8 mouse cellular contexts compared by ENCODE assay signal in genomic region chr9:50603189-50603997, GRCm38 (mm10). TPM values are rescaled to one million over a fixed set of nuclear protein-coding genes. Genes with fewer than 3 reads are reported as not detected.
A peak's percentile ranks its signal among the peaks of the same experiment; 100 is the strongest.
DNase-seq lines count a peak whose midpoint lies in the region; ATAC-seq and TF ChIP-seq lines count a peak whose summit lies in the region.

Gene Sdhd, minus strand, starts transcription at chr9:50603812.
Gene Timm8b, plus strand, starts transcription at chr9:50603910.

- TF ChIP-seq POLR2A in ES-Bruce4 (IDR thresholded peaks at IDR 0.05; ENCODE audit: insufficient read depth, low read length), result peak; percentile 84

- peak; percentile 97 for ATAC-seq in cerebellum, adult (ENCODE audit: insufficient number of reproducible peaks, low FRiP score, low TSS enrichment)
- ATAC-seq in forebrain, embryonic 13.5 days, result peak; percentile 98
- ATAC-seq in liver, postnatal 0 days, result peak; percentile 97
- peak; percentile 98 for ATAC-seq in neural tube, embryonic 14.5 days (ENCODE audit: low read depth)

- DNase-seq in heart, postnatal 10 days, result peak; percentile 96
- DNase-seq in large intestine, adult 2 months (ENCODE audit: low read depth, low spot score), result peak; percentile 94
- peak; percentile 93 for DNase-seq in liver, postnatal 0 days
- DNase-seq in testis, postnatal 10 days (ENCODE audit: low spot score), result peak; percentile 91

- H3K4me3 ChIP-seq in ES-Bruce4 (ENCODE audit: low read depth, low read length), result peak within 1 kb of the TSS; percentile 90
- H3K4me3 ChIP-seq in forebrain, embryonic 13.5 days, result peak within 1 kb of the TSS; percentile 86
- H3K4me3 ChIP-seq in liver, postnatal 0 days (ENCODE audit: low read depth, low read length), result peak within 1 kb of the TSS; percentile 92
- H3K4me3 ChIP-seq in neural tube, embryonic 14.5 days (ENCODE audit: low read depth, low read length), result peak within 1 kb of the TSS; percentile 86

- no peak within 1 kb of the TSS for H3K27ac ChIP-seq in ES-Bruce4 (ENCODE audit: insufficient read depth, low read length)
- H3K27ac ChIP-seq in forebrain, embryonic 13.5 days, result peak within 1 kb of the TSS; percentile 82
- H3K27ac ChIP-seq in liver, postnatal 0 days (ENCODE audit: low read depth), result peak within 1 kb of the TSS; percentile 86
- H3K27ac ChIP-seq in neural tube, embryonic 14.5 days (ENCODE audit: low read depth, low read length), result peak within 1 kb of the TSS; percentile 75

- no peak for TF ChIP-seq CTCF in ES-Bruce4 (IDR thresholded peaks at IDR 0.05; ENCODE audit: low read depth, low read length)
- no peak for TF ChIP-seq CTCF in liver, postnatal 0 days (IDR thresholded peaks at IDR 0.05; ENCODE audit: low read depth)

- peak within 1 kb of the TSS; percentile 77 for H3K4me2 ChIP-seq in forebrain, embryonic 13.5 days
- peak within 1 kb of the TSS; percentile 92 for H3K4me2 ChIP-seq in liver, postnatal 0 days (ENCODE audit: low read depth, low read length)
- H3K4me2 ChIP-seq in neural tube, embryonic 14.5 days (ENCODE audit: low read depth, low read length), result peak within 1 kb of the TSS; percentile 93

- peak; percentile 27; the same call in 1 of the 2 replicates for TF ChIP-seq EP300 in ES-Bruce4 (IDR thresholded peaks at IDR 0.05; ENCODE audit: insufficient read depth, low read depth, low read length)
- TF ChIP-seq EP300 in liver, postnatal 0 days (IDR thresholded peaks at IDR 0.05; ENCODE audit: low read depth), result no peak

- H3K9ac ChIP-seq in ES-Bruce4 (ENCODE audit: low read depth, poor library complexity, severe bottlenecking), result peak within 1 kb of the TSS; percentile 43
- peak within 1 kb of the TSS; percentile 89 for H3K9ac ChIP-seq in forebrain, embryonic 13.5 days
- H3K9ac ChIP-seq in liver, postnatal 0 days (replicated peaks), result peak within 1 kb of the TSS; percentile 93
- peak within 1 kb of the TSS; percentile 64 for H3K9ac ChIP-seq in neural tube, embryonic 14.5 days (replicated peaks; ENCODE audit: low read depth, low read length)

- no peaks in the 10 kb centered on the region for H3K4me1 ChIP-seq in ES-Bruce4 (ENCODE audit: control insufficient read depth, insufficient read depth, low read length)
- H3K4me1 ChIP-seq in forebrain, embryonic 13.5 days, result peaks cover 25% of the 10 kb centered on the region
- H3K4me1 ChIP-seq in liver, postnatal 0 days (ENCODE audit: insufficient read depth), result peaks cover 27% of the 10 kb centered on the region
- peaks cover 18% of the 10 kb centered on the region for H3K4me1 ChIP-seq in neural tube, embryonic 14.5 days (ENCODE audit: control insufficient read depth, insufficient read depth, low read length)

- intact Hi-C loops in heart, postnatal 10 days (cut with DNase I), result loop anchor here (5.0 kb wide), 2 partner anchors 141 to 164 kb away; partner anchors contain the start of gene Fdxacb1

- H3K36me3 ChIP-seq in ES-Bruce4 (ENCODE audit: control insufficient read depth, insufficient read depth, low read length, poor library complexity, severe bottlenecking), result peaks cover 26% of the 10 kb centered on the region
- peaks cover 49% of the 10 kb centered on the region for H3K36me3 ChIP-seq in forebrain, embryonic 13.5 days (ENCODE audit: poor library complexity, severe bottlenecking)
- H3K36me3 ChIP-seq in liver, postnatal 0 days (replicated peaks; ENCODE audit: insufficient read depth, low read length), result peaks cover 34% of the 10 kb centered on the region
- H3K36me3 ChIP-seq in neural tube, embryonic 14.5 days (ENCODE audit: control insufficient read depth, insufficient read depth, low read length), result peaks cover 30% of the 10 kb centered on the region

- H3K27me3 ChIP-seq in ES-Bruce4 (ENCODE audit: control insufficient read depth, insufficient read depth, low read length, poor library complexity, severe bottlenecking), result no peaks in the 10 kb centered on the region
- no peaks in the 10 kb centered on the region for H3K27me3 ChIP-seq in forebrain, embryonic 13.5 days
- H3K27me3 ChIP-seq in liver, postnatal 0 days (ENCODE audit: insufficient read depth, low read length), result no peaks in the 10 kb centered on the region
- H3K27me3 ChIP-seq in neural tube, embryonic 14.5 days (ENCODE audit: control insufficient read depth, insufficient read depth, low read length), result no peaks in the 10 kb centered on the region

- 1% methylated on average over 48 of the region's 48 CpGs for WGBS in forebrain, embryonic 13.5 days
- WGBS in large intestine, adult 2 months, result under 1% methylated on average over 48 of the region's 48 CpGs
- WGBS in liver, postnatal 0 days (ENCODE audit: insufficient replicate concordance), result under 1% methylated on average over 48 of the region's 48 CpGs
- under 1% methylated on average over 48 of the region's 48 CpGs for WGBS in neural tube, embryonic 14.5 days

- no peaks in the 10 kb centered on the region for H3K9me3 ChIP-seq in ES-Bruce4 (replicated peaks; ENCODE audit: control insufficient read depth, insufficient read depth, low read length, poor library complexity, severe bottlenecking)
- H3K9me3 ChIP-seq in forebrain, embryonic 13.5 days (replicated peaks), result no peaks in the 10 kb centered on the region
- no peaks in the 10 kb centered on the region for H3K9me3 ChIP-seq in liver, postnatal 0 days (ENCODE audit: low read length)
- H3K9me3 ChIP-seq in neural tube, embryonic 14.5 days (ENCODE audit: control insufficient read depth, low read length), result no peaks in the 10 kb centered on the region

RNA-seq across cellular contexts. Expression of gene Sdhd, which starts in this region (rescaled TPM):
- polyA plus RNA-seq in ES-Bruce4 (2011; ENCODE audit: insufficient read depth, insufficient read length, low read depth, missing spikeins), result 145 and 156 TPM in 2 replicates
- polyA plus RNA-seq in forebrain, embryonic 13.5 days (2015; fragmentation: Nextera tagmentation; extraction: Ambion mirVana), result 214 and 228 TPM in 2 replicates
- total RNA-seq in heart, postnatal 10 days (2021), result 100 to 1,000 TPM; 780 to 786 TPM
- 388 and 472 TPM in 2 replicates for polyA plus RNA-seq in large intestine, adult 2 months (2012; rRNA removed)
- 454 and 476 TPM in 2 replicates for polyA plus RNA-seq in liver, postnatal 0 days (2015; fragmentation: Nextera tagmentation; extraction: Ambion mirVana)
- 257 and 294 TPM in 2 replicates for polyA plus RNA-seq in neural tube, embryonic 14.5 days (2014; fragmentation: Nextera tagmentation; extraction: Ambion mirVana)

RNA-seq across cellular contexts. Expression of gene Timm8b, which starts in this region (rescaled TPM):
- polyA plus RNA-seq in ES-Bruce4 (2011; ENCODE audit: insufficient read depth, insufficient read length, low read depth, missing spikeins), result 119 and 145 TPM in 2 replicates
- 374 and 437 TPM in 2 replicates for polyA plus RNA-seq in forebrain, embryonic 13.5 days (2015; fragmentation: Nextera tagmentation; extraction: Ambion mirVana)
- total RNA-seq in heart, postnatal 10 days (2021), result 100 to 1,000 TPM; 215 to 218 TPM
- 204 and 240 TPM in 2 replicates for polyA plus RNA-seq in large intestine, adult 2 months (2012; rRNA removed)
- 198 and 212 TPM in 2 replicates for polyA plus RNA-seq in liver, postnatal 0 days (2015; fragmentation: Nextera tagmentation; extraction: Ambion mirVana)
- polyA plus RNA-seq in neural tube, embryonic 14.5 days (2014; fragmentation: Nextera tagmentation; extraction: Ambion mirVana), result 375 and 448 TPM in 2 replicates

Comparison
In these comparisons a context has a peak if more than half of its experiments do, and no peak if none do; other contexts are left out.
1. H3K9ac ChIP-seq: peak in every context shown above with its lines; median percentile 93 in liver, postnatal 0 days; 89 in forebrain, embryonic 13.5 days; 64 in neural tube, embryonic 14.5 days; 43 in ES-Bruce4.